Mouse (Mus musculus) heart, embryonic 14.5 days (tissue): ENCODE measurements around the gene Zfp423. TPM values are rescaled to one million over a fixed set of nuclear protein-coding genes. Genes with fewer than 3 reads are reported as not detected.
A peak's percentile ranks its signal among the peaks of the same experiment; 100 is the strongest.

ENCODE experiments used
- ATAC-seq: fragments of 200-750 bp; cut with Nextera tagmentation; 2 replicates; pipeline ENCODE4 v1.8.0; 2017; ENCODE audit warnings: low read depth, moderate TSS enrichment; ENCODE audit not compliant: insufficient number of reproducible peaks, insufficient read depth, low FRiP score
- H3K27ac ChIP-seq, 2 experiments: fragments of 200-500 bp in 1 of 2; fragments of 300-500 bp in 1 of 2; sonication (generic) in 1 of 2; replicated peaks in 1 of 2; 2 replicates each; pipeline ENCODE4 v1.5.1; 2012 to 2014; ENCODE audit warnings: low read depth in 2 of 2, low read length in 2 of 2, control low read depth in 1 of 2, mild to moderate bottlenecking in 1 of 2, mixed read lengths in 1 of 2; ENCODE audit not compliant: control insufficient read depth in 1 of 2, insufficient read depth in 1 of 2
- H3K27me3 ChIP-seq: fragments of 300-500 bp; sonication (generic); 2 replicates; pipeline ENCODE4 v1.6.1; 2014; ENCODE audit warnings: mild to moderate bottlenecking, low read length, control low read depth; ENCODE audit not compliant: control insufficient read depth, insufficient read depth
- H3K36me3 ChIP-seq: fragments of 300-500 bp; sonication (generic); 2 replicates; pipeline ENCODE4 v1.6.1; 2014; ENCODE audit warnings: mild to moderate bottlenecking, control low read depth, low read length, mixed read lengths; ENCODE audit not compliant: control insufficient read depth, insufficient read depth
- H3K4me1 ChIP-seq, 2 experiments: fragments of 200-500 bp in 1 of 2; fragments of 300-500 bp in 1 of 2; sonication (generic) in 1 of 2; 2 replicates each; pipeline ENCODE4 v1.6.1; 2012 to 2014; ENCODE audit warnings: low read length in 2 of 2, control low read depth in 1 of 2, mixed read lengths in 1 of 2; ENCODE audit not compliant: control insufficient read depth in 2 of 2, insufficient read depth in 2 of 2
- H3K4me2 ChIP-seq: fragments of 300-500 bp; sonication (generic); 2 replicates; pipeline ENCODE4 v1.6.1; 2014; ENCODE audit warnings: mild to moderate bottlenecking, low read length
- H3K4me3 ChIP-seq, 2 experiments: fragments of 200-500 bp in 1 of 2; fragments of 300-500 bp in 1 of 2; sonication (generic) in 1 of 2; 2 replicates each; pipeline ENCODE4 v1.5.1; 2012 to 2014; ENCODE audit warnings: low read length in 2 of 2, mild to moderate bottlenecking in 2 of 2, control low read depth in 1 of 2, low read depth in 1 of 2, moderate library complexity in 1 of 2; ENCODE audit not compliant: control insufficient read depth in 1 of 2, insufficient read depth in 1 of 2
- H3K9ac ChIP-seq: fragments of 300-500 bp; sonication (generic); 2 replicates; pipeline ENCODE4 v1.6.1; 2014; ENCODE audit warnings: mild to moderate bottlenecking, low read length
- H3K9me3 ChIP-seq: fragments of 300-500 bp; sonication (generic); 2 replicates; pipeline ENCODE4 v1.6.1; 2016; ENCODE audit warnings: low read length, control low read depth; ENCODE audit not compliant: control insufficient read depth
- WGBS: fragments of 180-500 bp; shearing (Covaris S2); extraction: QIAGEN DNeasy Blood & Tissue Kit; methylation state at CpG from one replicate; pipeline ENCODE4 v1.1.7; 2014; 5-methylcytosine and 5-hydroxymethylcytosine counted together
- polyA plus RNA-seq: library from polyadenylated mRNA; unstranded; fragments of >200 nt; fragmentation: Nextera tagmentation; extraction: Ambion mirVana; gene quantifications from 2 replicates; pipeline ENCODE4 v1.2.1, GENCODE M21; 2014

The Zfp423 gene
- polyA plus RNA-seq, 1 experiment from 2014 or later = 5.1 TPM

DNA sequence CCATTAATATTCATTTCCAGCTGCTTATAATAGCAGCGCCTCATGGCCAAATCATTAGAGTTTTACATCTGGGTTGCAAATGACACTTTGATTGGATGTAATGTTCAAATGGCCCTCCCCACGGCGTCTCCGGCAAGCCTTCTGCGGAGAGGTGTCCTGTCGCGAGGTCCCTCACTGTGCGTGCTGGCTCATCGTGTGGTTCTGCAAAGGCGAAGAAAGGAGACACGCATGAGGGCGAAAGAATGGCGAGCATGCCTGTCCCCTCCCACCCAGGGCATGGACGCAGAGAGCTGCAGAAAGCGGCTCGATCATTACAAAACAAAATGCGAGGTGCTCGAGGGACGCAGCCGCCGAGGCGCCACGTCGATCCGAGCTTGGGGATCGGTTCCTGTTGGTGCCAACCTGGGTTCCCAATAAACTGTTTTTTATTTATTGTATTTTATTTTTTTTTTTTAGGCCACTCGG is 297.1 kb downstream of the Zfp423 start:
- WGBS = 8% methylated on average over 27 of the region's 27 CpGs
- Histone ChIP-seq H3K27ac (no peak overlapping the region), H3K9me3 (no peaks in the 10 kb centered on the region), H3K36me3 (no peaks in the 10 kb centered on the region), H3K4me1 (peaks cover 13 to 20% of the 10 kb centered on the region in 2 experiments; a peak in 3 of 4 replicates), H3K4me3 (peak overlapping the region; percentile 15 to 25), H3K4me2 (peak overlapping the region; percentile 64), H3K27me3 (peaks cover 55% of the 10 kb centered on the region), H3K9ac (no peak overlapping the region)
- no peak for ATAC-seq

DNA sequence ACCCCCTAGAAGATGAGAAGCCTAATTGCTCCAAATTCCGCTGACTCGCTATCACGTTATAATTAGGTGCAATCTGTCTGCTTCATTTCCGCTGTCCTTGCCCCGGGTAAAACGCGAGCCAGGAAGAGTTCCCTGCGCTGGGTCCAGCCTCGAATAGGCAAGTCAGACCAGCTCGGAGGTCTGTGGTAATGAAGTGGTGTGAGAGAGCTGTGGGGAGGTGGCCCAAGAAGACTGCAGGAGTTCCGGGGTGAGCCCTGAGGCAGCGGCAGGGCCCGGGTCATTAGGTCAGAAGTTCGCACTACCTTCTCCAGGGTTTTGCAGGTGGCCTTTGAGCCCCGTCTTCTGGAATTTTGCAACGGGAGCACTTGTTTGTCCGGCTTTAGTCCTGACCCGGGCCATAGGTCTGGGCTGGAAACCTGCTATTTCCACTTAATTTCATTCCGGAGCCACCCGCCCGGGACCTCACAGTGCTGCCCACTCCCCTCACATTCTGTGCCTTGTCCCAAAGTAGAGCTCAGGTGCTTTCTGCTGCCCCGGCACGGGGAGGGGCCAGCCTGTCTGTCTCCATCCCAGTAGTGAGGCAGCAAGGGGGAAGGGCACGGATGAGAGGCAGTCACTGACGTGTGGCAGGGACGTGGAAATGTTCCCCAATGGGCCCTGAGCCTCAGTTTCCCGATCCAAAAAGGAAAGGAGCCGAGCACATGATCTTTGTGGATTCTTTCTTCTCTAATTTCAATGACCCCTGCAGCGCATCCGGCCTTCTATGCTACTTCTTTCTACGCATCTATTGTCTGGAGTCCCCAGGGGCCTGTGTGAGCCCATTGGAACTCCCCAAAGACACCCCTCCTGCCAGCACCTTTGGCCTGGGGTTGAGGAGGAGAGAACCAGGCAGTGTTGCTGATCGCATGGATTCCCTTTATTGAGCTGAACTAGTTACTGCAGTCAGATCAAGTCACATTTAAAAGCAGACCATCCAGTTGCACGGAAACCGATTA is 298.2 kb downstream of the Zfp423 start:
- no peak for ATAC-seq

DNA sequence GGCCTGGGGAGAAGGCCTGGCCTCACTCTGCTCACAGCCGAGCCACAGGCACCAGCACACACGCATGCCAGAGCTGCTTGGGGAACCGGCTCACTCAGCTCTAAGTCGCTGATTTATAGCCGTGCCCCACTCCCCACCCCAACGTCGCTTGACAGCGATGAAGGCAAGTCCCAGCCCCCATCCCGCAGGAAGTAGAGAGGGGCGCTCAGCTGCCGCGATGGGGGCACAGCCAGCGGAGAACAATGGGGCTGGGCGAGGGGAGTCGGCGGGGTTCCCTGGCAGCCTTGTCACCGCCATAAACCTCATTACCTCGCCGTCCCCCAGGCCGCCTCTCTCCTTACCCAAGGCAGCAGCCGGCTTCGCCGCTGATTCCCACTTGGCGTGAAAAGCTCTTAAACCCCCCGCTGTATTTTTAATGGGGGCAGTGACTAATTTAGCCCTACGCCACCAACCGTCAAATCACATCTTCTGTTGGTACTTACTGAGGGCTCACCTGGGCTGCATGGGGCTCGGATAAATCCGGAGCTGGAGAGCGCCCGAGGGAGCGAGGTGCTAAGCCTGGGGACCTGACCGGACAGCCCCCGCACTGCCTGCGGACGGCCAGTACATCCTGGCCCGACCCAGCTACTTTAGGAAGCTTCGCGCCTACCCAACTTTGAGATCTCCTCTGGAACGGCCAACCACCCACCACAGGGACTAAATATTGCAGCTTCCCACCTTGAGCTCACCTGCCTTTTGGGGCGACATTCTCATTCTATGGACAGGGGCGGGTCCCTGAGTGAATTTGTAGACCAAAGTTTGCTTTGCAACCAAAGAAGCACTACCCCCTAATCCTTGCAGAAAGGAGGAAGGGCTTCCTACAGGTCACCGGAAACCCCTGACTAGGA is 299.1 kb downstream of the Zfp423 start:
- 4% methylated on average over 43 of the region's 43 CpGs for WGBS

More for the DNA sequence above, 298.2 kb downstream of the Zfp423 start:
- Histone ChIP-seq H3K9ac (no peak overlapping the region), H3K4me3 (peak overlapping the region in 1 of 2 experiments; percentile 25; a peak in 2 of 4 replicates), H3K27ac (no peak overlapping the region), H3K4me1 (peaks cover 18 to 20% of the 10 kb centered on the region in 2 experiments; a peak in 3 of 4 replicates), H3K36me3 (no peaks in the 10 kb centered on the region), H3K9me3 (no peaks in the 10 kb centered on the region), H3K4me2 (peak overlapping the region; percentile 57), H3K27me3 (peaks cover 55% of the 10 kb centered on the region)
- 14% methylated on average over 34 of the region's 34 CpGs for WGBS

DNA sequence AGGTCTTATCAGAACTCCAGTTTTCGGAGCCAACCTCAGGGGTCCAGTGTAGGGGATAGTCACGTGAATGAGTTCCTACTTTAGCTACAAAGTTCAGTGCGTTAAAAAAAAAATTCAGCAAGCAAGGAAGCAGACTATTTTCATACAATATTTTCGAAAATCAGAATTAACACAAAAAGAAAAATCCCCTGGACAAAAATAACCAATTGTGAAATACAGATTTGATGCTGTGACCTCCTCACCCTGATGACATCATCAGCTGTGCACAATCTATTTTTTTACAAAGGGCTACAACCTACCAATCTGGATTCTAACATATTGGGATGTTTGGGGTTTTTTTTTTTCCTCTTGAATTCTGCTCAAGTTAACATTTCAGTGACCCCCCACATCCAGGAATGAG is 301.9 kb downstream of the Zfp423 start:
- ATAC-seq = no peak
- Histone ChIP-seq H3K9me3 (no peaks in the 10 kb centered on the region), H3K4me1 (peaks cover 13 to 14% of the 10 kb centered on the region in 2 experiments; a peak in 3 of 4 replicates), H3K4me2 (no peak overlapping the region), H3K4me3 (no peak overlapping the region), H3K36me3 (no peaks in the 10 kb centered on the region), H3K9ac (no peak overlapping the region), H3K27me3 (peaks cover 37% of the 10 kb centered on the region), H3K27ac (no peak overlapping the region)
- WGBS = 39% methylated on average over 4 of the region's 4 CpGs

More for the DNA sequence above, 299.1 kb downstream of the Zfp423 start:
- H3K4me1 ChIP-seq = peaks cover 18 to 20% of the 10 kb centered on the region in 2 experiments; a peak in 3 of 4 replicates
- H3K27me3 ChIP-seq = peaks cover 52% of the 10 kb centered on the region
- H3K9ac ChIP-seq = 0 out of 2 replicates have a peak overlapping the region, but pooled peaks have one; percentile 23
- peak overlapping the region; percentile 3 to 25; a peak in 2 of 4 replicates for H3K4me3 ChIP-seq
- H3K9me3 ChIP-seq = no peaks in the 10 kb centered on the region
- no peaks in the 10 kb centered on the region for H3K36me3 ChIP-seq
- no peak overlapping the region for H3K27ac ChIP-seq
- no peak for ATAC-seq
- peak overlapping the region; percentile 57 for H3K4me2 ChIP-seq

DNA sequence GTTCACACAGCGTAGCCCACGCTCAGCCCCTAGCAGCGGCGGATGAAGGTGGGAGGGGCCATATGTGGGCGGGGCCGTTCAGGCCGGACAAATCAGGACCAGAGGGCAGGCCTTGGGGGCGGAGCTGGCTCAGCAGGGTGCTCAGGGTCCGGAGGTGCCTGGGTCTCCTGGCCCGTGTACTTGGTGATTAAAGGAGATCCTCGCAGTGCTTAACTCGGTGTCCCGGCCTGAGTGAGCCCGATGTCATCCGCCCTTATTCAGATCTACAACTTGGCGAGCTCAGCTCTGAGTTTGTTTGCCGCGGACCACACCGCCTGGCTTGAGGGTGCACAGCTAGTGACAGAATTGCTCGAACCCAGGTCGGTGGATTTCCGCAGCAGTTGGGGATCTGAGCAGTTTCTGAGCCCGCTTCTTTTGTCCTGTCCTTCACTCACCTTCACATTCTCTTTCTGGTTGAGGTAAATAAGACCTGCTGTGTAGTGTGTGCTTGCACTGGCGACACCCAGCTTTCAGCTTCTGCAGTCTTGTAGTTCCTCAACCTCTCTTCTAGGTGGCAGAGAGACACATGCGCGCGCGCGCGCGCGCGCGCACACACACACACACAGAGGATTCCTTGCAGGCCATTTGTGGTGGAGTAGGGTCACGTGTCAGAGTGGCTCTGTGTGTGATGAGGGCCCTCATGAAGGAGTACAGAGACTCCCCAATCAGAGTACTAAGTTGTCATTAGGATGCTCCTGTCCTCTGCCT is 302.7 kb downstream of the Zfp423 start:
- no peak overlapping the region for H3K27ac ChIP-seq
- ATAC-seq = peak; percentile 75; the same call in 1 of the 2 replicates
- WGBS = 12% methylated on average over 35 of the region's 35 CpGs
- H3K9ac ChIP-seq = peak overlapping the region; percentile 54; the same call in 1 of the 2 replicates
- no peaks in the 10 kb centered on the region for H3K9me3 ChIP-seq
- H3K36me3 ChIP-seq = no peaks in the 10 kb centered on the region
- H3K4me1 ChIP-seq = peaks cover 11 to 14% of the 10 kb centered on the region in 2 experiments; a peak in 3 of 4 replicates
- peak overlapping the region; percentile 87 for H3K4me2 ChIP-seq
- peak overlapping the region; percentile 46 to 65 for H3K4me3 ChIP-seq
- H3K27me3 ChIP-seq = peaks cover 29% of the 10 kb centered on the region

DNA sequence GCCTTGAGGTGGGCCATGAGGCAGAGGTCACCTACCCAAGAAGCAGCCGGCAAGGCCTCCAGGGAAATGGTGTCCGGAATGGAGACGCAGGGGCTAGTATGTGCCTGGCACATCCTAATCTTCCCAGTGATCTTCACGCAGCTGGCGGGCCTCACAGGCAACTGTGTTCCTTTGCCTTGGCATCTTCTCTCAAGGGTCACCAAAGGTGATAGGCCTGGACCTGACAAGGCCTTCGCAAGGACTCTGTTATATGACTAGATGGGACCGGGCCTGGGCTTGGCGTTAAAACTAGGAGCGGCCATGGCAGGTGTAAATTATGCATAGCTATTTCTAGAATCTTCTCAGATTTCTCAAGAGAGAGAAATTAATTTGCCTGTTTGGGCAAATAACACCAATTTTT is 303.4 kb downstream of the Zfp423 start:
- Histone ChIP-seq H3K27me3 (peaks cover 22% of the 10 kb centered on the region), H3K27ac (no peak overlapping the region), H3K4me1 (peaks cover 11% of the 10 kb centered on the region in 2 experiments; a peak in 3 of 4 replicates), H3K4me2 (peak overlapping the region; percentile 87; the same call in 1 of the 2 replicates), H3K9ac (no peak overlapping the region), H3K4me3 (no peak overlapping the region), H3K36me3 (no peaks in the 10 kb centered on the region), H3K9me3 (no peaks in the 10 kb centered on the region)
- whole genome bisulfite sequencing = 81% methylated on average over 9 of the region's 9 CpGs
- ATAC-seq = no peak
